Mouse (Mus musculus): ENCODE measurements around the gene Zfp710.

The Zfp710 gene

GRCm38 (mm10) chr7:80057781-80058180 is 33.2 kb downstream of the Zfp710 start:
- DNase-seq, result peak; percentile 55 to 69

GRCm38 (mm10) chr7:80058405-80059063 is 33.9 kb downstream of the Zfp710 start:
- no peak for DNase-seq

- no peak for DNase-seq
Observed at GRCm38 (mm10) chr7:80059064-80059838, 34.6 kb downstream of the Zfp710 start.

GRCm38 (mm10) chr7:80060012-80060778 is 35.6 kb downstream of the Zfp710 start:
- peak; percentile 50 to 67 for DNase-seq

- no peak for DNase-seq
Observed at GRCm38 (mm10) chr7:80062083-80062826, 37.6 kb downstream of the Zfp710 start.

- no peak for DNase-seq
Observed at GRCm38 (mm10) chr7:80063244-80063643, 38.6 kb downstream of the Zfp710 start.

GRCm38 (mm10) chr7:80063902-80064736 is 39.5 kb downstream of the Zfp710 start:
- DNase-seq, result no peak

GRCm38 (mm10) chr7:80065250-80065649 is 40.6 kb downstream of the Zfp710 start:
- DNase-seq, result no peak

GRCm38 (mm10) chr7:80066675-80067455 is 42.3 kb downstream of the Zfp710 start:
- DNase-seq, result no peak

GRCm38 (mm10) chr7:80068341-80068740 is 43.7 kb downstream of the Zfp710 start:
- DNase-seq, result no peak

- peak; percentile 63 to 77 for DNase-seq
Observed at GRCm38 (mm10) chr7:80069615-80070327, 45.2 kb downstream of the Zfp710 start.

GRCm38 (mm10) chr7:80071209-80071608 is 46.6 kb downstream of the Zfp710 start:
- no peak for DNase-seq

GRCm38 (mm10) chr7:80072297-80072696 is 47.7 kb downstream of the Zfp710 start:
- no peak for DNase-seq

GRCm38 (mm10) chr7:80073506-80073905 is 48.9 kb downstream of the Zfp710 start:
- peak; percentile 74 to 81 for DNase-seq

GRCm38 (mm10) chr7:80074921-80075441 is 50.4 kb downstream of the Zfp710 start:
- DNase-seq, result peak; percentile 75 to 78

GRCm38 (mm10) chr7:80075946-80076583 is 51.5 kb downstream of the Zfp710 start:
- no peak for DNase-seq

- DNase-seq, result no peak
Observed at GRCm38 (mm10) chr7:80076961-80077716, 52.5 kb downstream of the Zfp710 start.

- DNase-seq, result peak; percentile 62 to 69
Observed at GRCm38 (mm10) chr7:80077801-80078200, 53.2 kb downstream of the Zfp710 start.

Data from kidney, postnatal 36 days (tissue).